Comparison of ENCODE assay signal across 18 mouse cellular contexts in the genomic region with DNA sequence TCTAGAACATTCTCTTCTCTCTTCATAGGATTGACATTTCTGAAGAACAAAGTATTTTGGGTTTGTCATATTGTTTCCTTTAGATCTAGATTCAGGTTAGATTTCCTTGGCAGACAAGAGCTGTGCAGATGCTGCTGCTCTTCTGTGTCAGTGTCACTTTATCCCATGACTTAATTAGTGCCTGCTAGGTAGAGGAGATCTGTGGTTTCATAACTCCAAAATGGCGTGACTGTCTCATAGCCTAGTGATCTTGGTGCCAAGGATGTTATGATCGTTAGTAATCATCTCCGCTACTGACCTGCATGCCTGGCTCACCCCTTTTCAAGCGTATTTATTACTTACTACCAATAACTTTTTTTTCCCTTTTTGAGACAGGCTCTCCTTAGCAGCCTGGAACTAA. TPM values are rescaled to one million over a fixed set of nuclear protein-coding genes. Genes with fewer than 3 reads are reported as not detected.
DNase-seq lines count a peak whose midpoint lies in the region; ATAC-seq and TF ChIP-seq lines count a peak whose summit lies in the region.
"Had no signal": no experiment of that assay in that cellular context is flagged by ENCODE, and none has a peak within 500 bp of the region (broad histone marks: within the 10 kb centered on the region; RNA-seq: fewer than 3 reads in every experiment).

No protein-coding gene starts in this region.

- no peak for ATAC-seq in forebrain, embryonic 15.5 days (replicated peaks)
- no peak for ATAC-seq in forebrain, embryonic 11.5 days (replicated peaks; ENCODE audit: low FRiP score)
- ATAC-seq: forebrain, embryonic 14.5 days; intestine, embryonic 15.5 days; midbrain, embryonic 15.5 days had no signal

- TF ChIP-seq CTCF in left cerebral cortex, adult 2 months (IDR thresholded peaks at IDR 0.05), result no peak
- TF ChIP-seq CTCF in heart, adult 2 months (IDR thresholded peaks at IDR 0.05), result no peak

- no peak for TF ChIP-seq EP300 in heart, adult 2 months (IDR thresholded peaks at IDR 0.05; ENCODE audit: insufficient read depth, low read depth, low read length)

- WGBS in forebrain, embryonic 15.5 days, result 75% methylated on average over 4 of the region's 4 CpGs
- 86% methylated on average over 4 of the region's 4 CpGs for WGBS in forebrain, embryonic 11.5 days
- WGBS in heart, adult 2 months, result 64% methylated on average over 4 of the region's 4 CpGs

- no peak overlapping the region for H3K9ac ChIP-seq in forebrain, embryonic 15.5 days (replicated peaks)
- no peak overlapping the region for H3K9ac ChIP-seq in forebrain, embryonic 11.5 days (ENCODE audit: low read length)
- H3K9ac ChIP-seq in heart, adult 2 months (ENCODE audit: low read depth, low read length), result no peak overlapping the region
- H3K9ac ChIP-seq: heart, embryonic 15.5 days; intestine, embryonic 15.5 days; midbrain, embryonic 15.5 days; neural tube, embryonic 13.5 days had no signal

- 0 out of 2 replicates have a peak overlapping the region, but pooled peaks have one; percentile 11 for H3K27ac ChIP-seq in forebrain, embryonic 15.5 days (replicated peaks)
- no peak overlapping the region for H3K27ac ChIP-seq in forebrain, embryonic 11.5 days (ENCODE audit: low read depth, low read length)
- peak overlapping the region; percentile 41; the same call in 1 of the 2 replicates for H3K27ac ChIP-seq in left cerebral cortex, adult 2 months
- H3K27ac ChIP-seq in heart, adult 2 months, result no peak overlapping the region
- H3K27ac ChIP-seq: heart, embryonic 15.5 days; intestine, embryonic 15.5 days; midbrain, embryonic 15.5 days; neural tube, embryonic 13.5 days had no signal

- peaks cover 65% of the 10 kb centered on the region for H3K4me1 ChIP-seq in forebrain, embryonic 15.5 days
- H3K4me1 ChIP-seq in forebrain, embryonic 11.5 days (replicated peaks; ENCODE audit: control insufficient read depth, insufficient read depth, low read length), result peaks cover 4% of the 10 kb centered on the region; the same call in 1 of the 2 replicates
- H3K4me1 ChIP-seq in heart, adult 2 months (ENCODE audit: control insufficient read depth, insufficient read depth, low read length), result peaks cover 16% of the 10 kb centered on the region

- peaks cover 13% of the 10 kb centered on the region for H3K79me2 ChIP-seq in heart, adult 2 months (replicated peaks; ENCODE audit: control insufficient read depth, insufficient read depth, low read length)

- no peaks in the 10 kb centered on the region for H3K27me3 ChIP-seq in forebrain, embryonic 15.5 days
- H3K27me3 ChIP-seq in forebrain, embryonic 11.5 days (ENCODE audit: control insufficient read depth, insufficient read depth, low read length), result no peaks in the 10 kb centered on the region
- H3K27me3 ChIP-seq in heart, adult 2 months (ENCODE audit: control insufficient read depth, insufficient read depth, low read length), result no peaks in the 10 kb centered on the region
- H3K27me3 ChIP-seq: heart, embryonic 15.5 days; intestine, embryonic 15.5 days; midbrain, embryonic 15.5 days; neural tube, embryonic 13.5 days had no signal

- no peak overlapping the region for H3K4me2 ChIP-seq in forebrain, embryonic 15.5 days (replicated peaks)
- H3K4me2 ChIP-seq in forebrain, embryonic 11.5 days (ENCODE audit: low read depth, low read length, severe bottlenecking), result no peak overlapping the region
- H3K4me2 ChIP-seq: heart, embryonic 15.5 days; intestine, embryonic 15.5 days; midbrain, embryonic 15.5 days; neural tube, embryonic 13.5 days had no signal

- H3K4me3 ChIP-seq in forebrain, embryonic 15.5 days, result no peak overlapping the region
- no peak overlapping the region for H3K4me3 ChIP-seq in forebrain, embryonic 11.5 days (ENCODE audit: low read depth, low read length)
- H3K4me3 ChIP-seq in left cerebral cortex, adult 2 months, result no peak overlapping the region
- H3K4me3 ChIP-seq in heart, adult 2 months, result no peak overlapping the region
- H3K4me3 ChIP-seq: heart, embryonic 15.5 days; intestine, embryonic 15.5 days; midbrain, embryonic 15.5 days; neural tube, embryonic 13.5 days had no signal

- intact Hi-C loops in left cerebral cortex, adult 2 months (cut with DNase I), result no loop called here
- intact Hi-C loops in left cerebral cortex, postnatal 36 days (cut with DNase I), result no loop called here
- intact Hi-C loops in heart, adult 2 months (cut with DNase I), result no loop called here
- intact Hi-C loops in heart, postnatal 25 days (cut with DNase I), result no loop called here

- DNase-seq in forebrain, embryonic 11.5 days (ENCODE audit: low spot score), result no peak
- DNase-seq in left cerebral cortex, adult 2 months (ENCODE audit: extremely low spot score in 1 of 2, low spot score in 2 of 2), result no peak
- DNase-seq in left cerebral cortex, postnatal 36 days (ENCODE audit: low spot score in 2 of 2), result no peak
- DNase-seq in T-cell, adult 2 months (ENCODE audit: low spot score), result peak; percentile 16
- DNase-seq in naive thymus-derived CD4-positive, alpha-beta T cell, adult 2 months (ENCODE audit: low read depth), result peak; percentile 72
- no peak for DNase-seq in heart, adult 2 months
- no peak for DNase-seq in heart, postnatal 25 days (ENCODE audit: low spot score)
- DNase-seq: adrenal gland, postnatal 10 days; heart, postnatal 4 days; kidney, adult 9 months; kidney, postnatal 14 days; lung, postnatal 4 days had no signal

- TF ChIP-seq POLR2A in heart, adult 2 months (IDR thresholded peaks at IDR 0.05; ENCODE audit: insufficient read depth, low read depth, low read length), result no peak

- no peaks in the 10 kb centered on the region for H3K36me3 ChIP-seq in forebrain, embryonic 15.5 days
- H3K36me3 ChIP-seq in forebrain, embryonic 11.5 days (ENCODE audit: control insufficient read depth, insufficient read depth, low read length), result no peaks in the 10 kb centered on the region
- peaks cover 20% of the 10 kb centered on the region for H3K36me3 ChIP-seq in heart, adult 2 months (ENCODE audit: control insufficient read depth, insufficient read depth, low read length)
- H3K36me3 ChIP-seq: heart, embryonic 15.5 days; intestine, embryonic 15.5 days; midbrain, embryonic 15.5 days; neural tube, embryonic 13.5 days had no signal

- H3K9me3 ChIP-seq in forebrain, embryonic 15.5 days, result no peaks in the 10 kb centered on the region
- H3K9me3 ChIP-seq in forebrain, embryonic 11.5 days (ENCODE audit: control insufficient read depth, low read length), result no peaks in the 10 kb centered on the region
- H3K9me3 ChIP-seq: heart, embryonic 15.5 days; intestine, embryonic 15.5 days; midbrain, embryonic 15.5 days; neural tube, embryonic 13.5 days had no signal

RNA-seq across cellular contexts. Expression of a gene that starts 34.0 kb away (rescaled TPM):
- 99.8 and 102 TPM in 2 replicates for polyA plus RNA-seq in forebrain, embryonic 15.5 days (2015; fragmentation: Nextera tagmentation; extraction: Ambion mirVana)
- 64.1 and 71.5 TPM in 2 replicates for polyA plus RNA-seq in forebrain, embryonic 11.5 days (2014; fragmentation: Nextera tagmentation; extraction: Ambion mirVana)
- total RNA-seq in left cerebral cortex, adult 2 months (2021), result 100 to 1,000 TPM; 166 to 171 TPM
- total RNA-seq in left cerebral cortex, postnatal 36 days (2021), result 100 to 1,000 TPM; 154 to 166 TPM
- total RNA-seq in heart, adult 2 months (2021), result 10 to 100 TPM; 54.7 to 59.0 TPM
- polyA plus RNA-seq in heart, adult 2 months (2012; rRNA removed), result 66.7 and 86.2 TPM in 2 replicates
- total RNA-seq in heart, postnatal 25 days (2021), result 10 to 100 TPM; 57.0 to 59.8 TPM

RNA-seq across cellular contexts. Expression of a gene that starts 48.0 kb away (rescaled TPM):
- polyA plus RNA-seq in forebrain, embryonic 15.5 days (2015; fragmentation: Nextera tagmentation; extraction: Ambion mirVana), result 8.6 and 9.1 TPM in 2 replicates
- 3.4 and 3.7 TPM in 2 replicates for polyA plus RNA-seq in forebrain, embryonic 11.5 days (2014; fragmentation: Nextera tagmentation; extraction: Ambion mirVana)
- total RNA-seq in left cerebral cortex, adult 2 months (2021), result 10 to 100 TPM; 18.9 to 20.0 TPM
- 10 to 100 TPM; 20.3 to 21.7 TPM for total RNA-seq in left cerebral cortex, postnatal 36 days (2021)
- total RNA-seq in heart, adult 2 months (2021), result 1 to 10 TPM; 6.9 to 7.0 TPM
- polyA plus RNA-seq in heart, adult 2 months (2012; rRNA removed), result 5.4 and 8.3 TPM in 2 replicates
- total RNA-seq in heart, postnatal 25 days (2021), result 1 to 10 TPM; 6.3 to 7.4 TPM

Comparison
In these comparisons a context has a peak if more than half of its experiments do, and no peak if none do; other contexts are left out.
1. H3K27ac ChIP-seq: peak in forebrain, embryonic 15.5 days (single experiment) and left cerebral cortex, adult 2 months (single experiment); none in forebrain, embryonic 11.5 days (single experiment) and heart, adult 2 months (single experiment).
2. DNase-seq: peak in T-cell, adult 2 months (single experiment) and naive thymus-derived CD4-positive, alpha-beta T cell, adult 2 months (single experiment); none in forebrain, embryonic 11.5 days (single experiment), left cerebral cortex, adult 2 months (0 of 2), left cerebral cortex, postnatal 36 days (0 of 2), heart, adult 2 months (0 of 2) and heart, postnatal 25 days (single experiment).